Mouse (Mus musculus) myocyte (in vitro differentiated cells): Measurements from ENCODE around the gene Fam222b. TPM values are rescaled to one million over a fixed set of nuclear protein-coding genes. Genes with fewer than 3 reads are reported as not detected.

Experiments used
- H3K27me3 ChIP-seq: one replicate; pipeline ENCODE4 v1.6.1; 2011; ENCODE audit not compliant: control insufficient read depth, insufficient read depth, insufficient read length
- H3K36me3 ChIP-seq: one replicate; pipeline ENCODE4 v1.6.1; 2011; ENCODE audit not compliant: control insufficient read depth, insufficient read depth
- H3K4me2 ChIP-seq: one replicate; pipeline ENCODE4 v1.6.1; 2011; ENCODE audit warnings: low read depth, control low read depth
- H3K4me3 ChIP-seq: one replicate; pipeline ENCODE4 v1.5.1; 2011; ENCODE audit warnings: mild to moderate bottlenecking, control low read depth, moderate library complexity
- H3K79me2 ChIP-seq: one replicate; pipeline ENCODE4 v1.6.1; 2011; ENCODE audit not compliant: control insufficient read depth, insufficient read depth
- H3ac ChIP-seq: one replicate; pipeline ENCODE4 v1.6.1; 2011; ENCODE audit not compliant: control insufficient read depth, insufficient read length
- CEBPB ChIP-seq: IDR thresholded peaks from 2 replicates; pipeline ENCODE4 v1.6.1; 2011; ENCODE audit warnings: mild to moderate bottlenecking, moderate library complexity; ENCODE audit not compliant: poor library complexity, insufficient read depth, severe bottlenecking
- E2F4 ChIP-seq: IDR thresholded peaks from one replicate; pipeline ENCODE4 v1.6.1; 2011; ENCODE audit warnings: mild to moderate bottlenecking, control low read depth, moderate library complexity; ENCODE audit not compliant: insufficient read depth
- MAX ChIP-seq: IDR thresholded peaks from one replicate; pipeline ENCODE4 v1.6.1; 2011; ENCODE audit warnings: low read depth, mild to moderate bottlenecking, control low read depth
- MYOD1 ChIP-seq, 3 experiments: IDR thresholded peaks; one replicate each; pipeline ENCODE4 v1.6.1; 2011; ENCODE audit warnings: control low read depth in 2 of 3, low read depth in 2 of 3, mild to moderate bottlenecking in 2 of 3, moderate library complexity in 1 of 3; ENCODE audit not compliant: insufficient read length in 2 of 3, control insufficient read depth in 1 of 3
- MYOG ChIP-seq, 3 experiments: IDR thresholded peaks; one replicate each; pipeline ENCODE4 v1.6.1; 2011; ENCODE audit warnings: control low read depth in 2 of 3, low read depth in 2 of 3, mild to moderate bottlenecking in 2 of 3; ENCODE audit not compliant: insufficient read length in 2 of 3, control insufficient read depth in 1 of 3, insufficient read depth in 1 of 3
- POLR2A ChIP-seq: IDR thresholded peaks from one replicate; pipeline ENCODE4 v1.6.1; 2011; ENCODE audit warnings: low read depth, mild to moderate bottlenecking, control low read depth, moderate library complexity; ENCODE audit not compliant: insufficient read length
- POLR2AphosphoS2 ChIP-seq: IDR thresholded peaks from one replicate; pipeline ENCODE4 v1.6.1; 2011; ENCODE audit warnings: low read depth, control low read depth; ENCODE audit not compliant: insufficient read length
- REST ChIP-seq: IDR thresholded peaks from one replicate; pipeline ENCODE4 v1.6.1; 2011; ENCODE audit warnings: mild to moderate bottlenecking, control low read depth, moderate library complexity; ENCODE audit not compliant: insufficient read depth, insufficient read length
- SRF ChIP-seq: IDR thresholded peaks from one replicate; pipeline ENCODE4 v1.6.1; 2011; ENCODE audit warnings: low read depth; ENCODE audit not compliant: control insufficient read depth, insufficient read length
- TCF12 ChIP-seq: IDR thresholded peaks from one replicate; pipeline ENCODE4 v1.6.1; 2011; ENCODE audit warnings: mild to moderate bottlenecking, control low read depth; ENCODE audit not compliant: poor library complexity, insufficient read depth, severe bottlenecking
- TCF3 ChIP-seq: IDR thresholded peaks from one replicate; pipeline ENCODE4 v1.6.1; 2011; ENCODE audit warnings: low read depth, control low read depth; ENCODE audit not compliant: insufficient read length
- USF1 ChIP-seq: IDR thresholded peaks from one replicate; pipeline ENCODE4 v1.6.1; 2011; ENCODE audit warnings: low read depth, mild to moderate bottlenecking, control low read depth, moderate library complexity
- polyA plus RNA-seq: library from polyadenylated mRNA; unstranded; fragments of >200 nt; fragmentation: generic; extraction: Trizol; gene quantifications from one replicate; pipeline ENCODE4 v1.2.1, GENCODE M21; 2012; ENCODE audit warnings: missing spikeins

Fam222b gene
- polyA plus RNA-seq, 1 experiment, result 16.1 TPM

- TF ChIP-seq POLR2AphosphoS2 (peak; percentile 87), E2F4 (no peak), MYOD1 (IDR thresholded peaks at IDR 0.05; ENCODE audit: control insufficient read depth in 1 of 3, insufficient read length in 2 of 3, low read depth in 2 of 3) (peak; percentile 25 to 68 (median 46)), MYOG (IDR thresholded peaks at IDR 0.05; ENCODE audit: control insufficient read depth in 1 of 3, insufficient read depth in 1 of 3, insufficient read length in 2 of 3, low read depth in 2 of 3) (peak in 1 of 3 experiments; percentile 50)
- no peak overlapping the region for H3K4me2 ChIP-seq
- H3K36me3 ChIP-seq, result peaks cover 45% of the 10 kb centered on the region
Measured at GRCm38 (mm10) chr11:78156156-78156699, 61.8 kb downstream of the Fam222b start.

GRCm38 (mm10) chr11:78159096-78159495, 64.6 kb downstream of the Fam222b start:
- Histone ChIP-seq H3ac (no peak overlapping the region), H3K4me3 (no peak overlapping the region), H3K4me2 (peak overlapping the region; percentile 57)

More at GRCm38 (mm10) chr11:78156156-78156699, 61.8 kb downstream of the Fam222b start:
- no peaks in the 10 kb centered on the region for H3K27me3 ChIP-seq
- H3ac ChIP-seq, result no peak overlapping the region
- no peak overlapping the region for H3K4me3 ChIP-seq
- H3K79me2 ChIP-seq, result peaks cover 26% of the 10 kb centered on the region

GRCm38 (mm10) chr11:78159557-78159956, 65.1 kb downstream of the Fam222b start:
- no peak for TF ChIP-seq MYOG (IDR thresholded peaks at IDR 0.05; ENCODE audit: control insufficient read depth in 1 of 3, insufficient read depth in 1 of 3, insufficient read length in 2 of 3, low read depth in 2 of 3)
- no peak for TF ChIP-seq TCF3
- no peak for TF ChIP-seq CEBPB
- no peak for TF ChIP-seq POLR2AphosphoS2
- no peak for TF ChIP-seq REST
- TF ChIP-seq USF1, result no peak
- TF ChIP-seq E2F4, result no peak
- no peak for TF ChIP-seq MAX
- TF ChIP-seq MYOD1 (IDR thresholded peaks at IDR 0.05; ENCODE audit: control insufficient read depth in 1 of 3, insufficient read length in 2 of 3, low read depth in 2 of 3), result no peak
- TF ChIP-seq POLR2A, result no peak
- no peak overlapping the region for H3K4me3 ChIP-seq
- H3ac ChIP-seq, result no peak overlapping the region
- H3K79me2 ChIP-seq, result peaks cover 59% of the 10 kb centered on the region
- H3K36me3 ChIP-seq, result peaks cover 50% of the 10 kb centered on the region
- H3K27me3 ChIP-seq, result no peaks in the 10 kb centered on the region
- peak overlapping the region; percentile 32 for H3K4me2 ChIP-seq

More at GRCm38 (mm10) chr11:78159096-78159495, 64.6 kb downstream of the Fam222b start:
- H3K36me3 ChIP-seq, result peaks cover 50% of the 10 kb centered on the region
- no peaks in the 10 kb centered on the region for H3K27me3 ChIP-seq
- peaks cover 55% of the 10 kb centered on the region for H3K79me2 ChIP-seq
- no peak for TF ChIP-seq TCF3
- TF ChIP-seq MYOG (IDR thresholded peaks at IDR 0.05; ENCODE audit: control insufficient read depth in 1 of 3, insufficient read depth in 1 of 3, insufficient read length in 2 of 3, low read depth in 2 of 3), result no peak
- TF ChIP-seq POLR2AphosphoS2, result peak; percentile 41
- no peak for TF ChIP-seq POLR2A
- peak in 1 of 3 experiments; percentile 6 for TF ChIP-seq MYOD1 (IDR thresholded peaks at IDR 0.05; ENCODE audit: control insufficient read depth in 1 of 3, insufficient read length in 2 of 3, low read depth in 2 of 3)

GRCm38 (mm10) chr11:78160171-78160570, 65.7 kb downstream of the Fam222b start:
- Histone ChIP-seq H3K4me2 (peak overlapping the region; percentile 95), H3K4me3 (no peak overlapping the region), H3K27me3 (no peaks in the 10 kb centered on the region), H3K79me2 (peaks cover 64% of the 10 kb centered on the region), H3K36me3 (peaks cover 45% of the 10 kb centered on the region), H3ac (no peak overlapping the region)
- no peak for TF ChIP-seq TCF12
- TF ChIP-seq POLR2A, result peak; percentile 27
- no peak for TF ChIP-seq USF1
- no peak for TF ChIP-seq CEBPB
- TF ChIP-seq TCF3, result no peak

GRCm38 (mm10) chr11:78160675-78161074, 66.2 kb downstream of the Fam222b start:
- H3K79me2 ChIP-seq, result peaks cover 64% of the 10 kb centered on the region
- TF ChIP-seq TCF3, result no peak
- no peak for TF ChIP-seq REST
- TF ChIP-seq POLR2A, result peak; percentile 6
- TF ChIP-seq SRF, result no peak
- TF ChIP-seq POLR2AphosphoS2, result peak; percentile 57
- no peak for TF ChIP-seq USF1
- peak overlapping the region; percentile 100 for H3K4me3 ChIP-seq
- no peak overlapping the region for H3ac ChIP-seq
- H3K4me2 ChIP-seq, result peak overlapping the region; percentile 95
- H3K27me3 ChIP-seq, result no peaks in the 10 kb centered on the region
- peaks cover 40% of the 10 kb centered on the region for H3K36me3 ChIP-seq
